Mouse (Mus musculus) stomach, postnatal 0 days (tissue): ENCODE measurements around the gene Celf2.

Source experiments
- CTCF ChIP-seq: IDR thresholded peaks from 2 replicates; pipeline ENCODE4 v1.5.1; 2016; ENCODE audit warnings: antibody characterized with exemption, low read depth, mild to moderate bottlenecking, moderate library complexity
- EP300 ChIP-seq: optimal IDR thresholded peaks from 2 replicates; pipeline ENCODE3; 2016; ENCODE audit warnings: antibody characterized with exemption

- TF ChIP-seq CTCF (no peak), EP300 (no peak)
Measured at GRCm38 (mm10) chr2:6762381-6762780, 747.0 kb downstream of the Celf2 start.
